10 mouse cellular contexts compared by ENCODE assay signal in the genomic region with DNA sequence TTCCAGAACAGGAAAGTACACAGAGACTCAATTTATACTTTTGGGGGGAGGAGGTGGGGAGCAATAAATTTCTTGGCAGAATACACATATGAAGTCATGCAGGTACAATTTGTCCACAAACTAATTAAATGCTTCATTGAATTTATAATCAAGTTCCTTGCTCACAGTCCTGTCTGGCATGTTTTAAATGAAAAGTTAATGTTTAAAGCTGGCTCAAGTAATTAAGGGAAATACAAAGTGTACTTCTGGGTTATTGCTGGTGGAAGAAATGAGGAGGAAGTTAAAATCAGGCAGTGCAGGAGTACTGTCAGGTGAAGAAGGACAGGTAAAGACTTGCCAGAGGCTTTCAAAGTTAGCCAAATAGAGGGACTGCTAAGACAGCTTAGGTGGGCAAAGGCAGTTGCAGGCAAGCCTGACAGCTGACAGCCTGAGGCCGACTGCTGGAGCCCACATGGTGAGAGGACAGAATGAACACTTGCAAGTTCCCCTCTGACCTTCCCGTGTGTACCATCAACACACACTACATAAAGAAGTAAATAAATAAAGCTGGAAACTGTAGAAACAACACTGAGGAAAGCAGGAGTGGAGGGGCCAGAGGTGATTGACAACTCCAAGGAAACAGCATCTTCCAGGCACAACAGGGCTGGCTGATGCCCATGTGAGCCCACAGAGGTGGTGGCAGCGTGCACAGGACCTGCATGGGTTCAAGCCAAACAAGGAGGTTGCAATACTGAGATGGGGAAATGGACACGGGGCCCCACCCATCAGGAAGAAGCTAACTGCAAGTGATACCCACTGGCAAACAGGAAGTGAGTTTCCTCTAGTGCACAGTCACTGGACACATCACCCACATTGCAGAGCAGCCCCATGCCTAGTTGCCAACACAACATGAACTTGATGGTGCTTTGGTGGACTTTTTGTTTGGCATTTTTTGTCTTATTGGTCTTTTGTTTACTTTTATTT. TPM values are rescaled to one million over a fixed set of nuclear protein-coding genes. Genes with fewer than 3 reads are reported as not detected.
DNase-seq lines count a peak whose midpoint lies in the region; ATAC-seq and TF ChIP-seq lines count a peak whose summit lies in the region.
"Had no signal": no experiment of that assay in that cellular context is flagged by ENCODE, and none has a peak within 500 bp of the region (broad histone marks: within the 10 kb centered on the region; RNA-seq: fewer than 3 reads in every experiment).

No protein-coding gene starts in this region.

- H3K4me1 ChIP-seq in intestine, embryonic 16.5 days (ENCODE audit: control insufficient read depth, insufficient read depth, low read length) = peaks cover 20% of the 10 kb centered on the region; the same call in 1 of the 2 replicates
- peaks cover 11% of the 10 kb centered on the region for H3K4me1 ChIP-seq in liver, postnatal 0 days (ENCODE audit: insufficient read depth)

- H3K9ac ChIP-seq in intestine, embryonic 16.5 days (ENCODE audit: low read depth, low read length) = no peak overlapping the region
- no peak overlapping the region for H3K9ac ChIP-seq in liver, postnatal 0 days (replicated peaks)
- H3K9ac ChIP-seq: neural tube, embryonic 13.5 days had no signal

- 38% methylated on average over 4 of the region's 4 CpGs for WGBS in intestine, embryonic 16.5 days
- WGBS in liver, postnatal 0 days (ENCODE audit: insufficient replicate concordance) = 21% methylated on average over 4 of the region's 4 CpGs

- peak; percentile 30; the same call in 1 of the 2 replicates for ATAC-seq in intestine, embryonic 16.5 days
- ATAC-seq in liver, postnatal 0 days = peak; percentile 21; the same call in 1 of the 2 replicates

- TF ChIP-seq CTCF in liver, postnatal 0 days (IDR thresholded peaks at IDR 0.05; ENCODE audit: low read depth) = no peak
- no peak for TF ChIP-seq CTCF in left cerebral cortex, adult 2 months (IDR thresholded peaks at IDR 0.05)
- TF ChIP-seq CTCF in gastrocnemius, adult 2 months (IDR thresholded peaks at IDR 0.05) = no peak

- no peak overlapping the region for H3K4me2 ChIP-seq in intestine, embryonic 16.5 days (ENCODE audit: low read depth, low read length)
- no peak overlapping the region for H3K4me2 ChIP-seq in liver, postnatal 0 days (ENCODE audit: low read depth, low read length)
- H3K4me2 ChIP-seq: neural tube, embryonic 13.5 days had no signal

- H3K9me3 ChIP-seq in intestine, embryonic 16.5 days (ENCODE audit: control insufficient read depth, low read length) = no peaks in the 10 kb centered on the region
- H3K9me3 ChIP-seq in liver, postnatal 0 days (ENCODE audit: low read length) = no peaks in the 10 kb centered on the region
- H3K9me3 ChIP-seq: neural tube, embryonic 13.5 days had no signal

- peak overlapping the region; percentile 75 for H3K27ac ChIP-seq in intestine, embryonic 16.5 days (ENCODE audit: low read length)
- H3K27ac ChIP-seq in liver, postnatal 0 days (ENCODE audit: low read depth) = peak overlapping the region; percentile 61; the same call in 1 of the 2 replicates
- H3K27ac ChIP-seq in left cerebral cortex, adult 2 months = no peak overlapping the region
- no peak overlapping the region for H3K27ac ChIP-seq in gastrocnemius, adult 2 months
- H3K27ac ChIP-seq: neural tube, embryonic 13.5 days had no signal

- no peak overlapping the region for H3K4me3 ChIP-seq in intestine, embryonic 16.5 days (ENCODE audit: low read length)
- H3K4me3 ChIP-seq in liver, postnatal 0 days (ENCODE audit: low read depth, low read length) = no peak overlapping the region
- no peak overlapping the region for H3K4me3 ChIP-seq in left cerebral cortex, adult 2 months
- H3K4me3 ChIP-seq in gastrocnemius, adult 2 months = no peak overlapping the region
- H3K4me3 ChIP-seq: neural tube, embryonic 13.5 days had no signal

- H3K27me3 ChIP-seq in intestine, embryonic 16.5 days (replicated peaks; ENCODE audit: control insufficient read depth, insufficient read depth, low read length) = no peaks in the 10 kb centered on the region
- no peaks in the 10 kb centered on the region for H3K27me3 ChIP-seq in liver, postnatal 0 days (ENCODE audit: insufficient read depth, low read length)

- no peak for TF ChIP-seq EP300 in liver, postnatal 0 days (IDR thresholded peaks at IDR 0.05; ENCODE audit: low read depth)

- no peaks in the 10 kb centered on the region for H3K36me3 ChIP-seq in intestine, embryonic 16.5 days (ENCODE audit: control insufficient read depth, insufficient read depth, low read length)
- H3K36me3 ChIP-seq in liver, postnatal 0 days (replicated peaks; ENCODE audit: insufficient read depth, low read length) = no peaks in the 10 kb centered on the region
- H3K36me3 ChIP-seq: neural tube, embryonic 13.5 days had no signal

- peak; percentile 24 to 40 for DNase-seq in spleen, adult 18-20 months
- DNase-seq in spleen, adult 12 weeks (ENCODE audit: low spot score) = no peak
- DNase-seq in liver, postnatal 0 days = peak; percentile 54
- DNase-seq in spleen, postnatal 36 days (ENCODE audit: low spot score in 2 of 2) = peak; percentile 61 to 68
- DNase-seq in left cerebral cortex, adult 2 months (ENCODE audit: extremely low spot score in 1 of 2, low spot score in 2 of 2) = no peak
- DNase-seq in layer of hippocampus, adult 11-12 months (ENCODE audit: low spot score) = no peak
- DNase-seq in gastrocnemius, adult 2 months = no peak
- DNase-seq: cerebellum, adult 11-12 months had no signal

- intact Hi-C loops in left cerebral cortex, adult 2 months (cut with DNase I) = no loop called here
- intact Hi-C loops in gastrocnemius, adult 2 months (cut with DNase I) = no loop called here

RNA-seq across cellular contexts. Expression of a gene that starts 7.7 kb away (rescaled TPM):
- 0.18 and 0.37 TPM in 2 replicates for polyA plus RNA-seq in intestine, embryonic 16.5 days (2015; fragmentation: Nextera tagmentation; extraction: Ambion mirVana)
- polyA plus RNA-seq in liver, postnatal 0 days (2015; fragmentation: Nextera tagmentation; extraction: Ambion mirVana) = 0.07 and 0.16 TPM in 2 replicates
- total RNA-seq in left cerebral cortex, adult 2 months (2021) = 1 to 10 TPM; 3.7 to 4.2 TPM
- under 1 TPM; 0.18 to 0.20 TPM for total RNA-seq in gastrocnemius, adult 2 months (2021)

RNA-seq across cellular contexts. Expression of a gene that starts 19.6 kb away (rescaled TPM):
- 5.0 and 5.8 TPM in 2 replicates for polyA plus RNA-seq in intestine, embryonic 16.5 days (2015; fragmentation: Nextera tagmentation; extraction: Ambion mirVana)
- 3.7 and 4.4 TPM in 2 replicates for polyA plus RNA-seq in liver, postnatal 0 days (2015; fragmentation: Nextera tagmentation; extraction: Ambion mirVana)
- 10 to 100 TPM; 31.6 to 35.0 TPM for total RNA-seq in left cerebral cortex, adult 2 months (2021)
- 10 to 100 TPM; 40.3 to 55.3 TPM for total RNA-seq in gastrocnemius, adult 2 months (2021)

Comparison
In these comparisons a context has a peak if more than half of its experiments do, and no peak if none do; other contexts are left out.
1. DNase-seq: peak in spleen, adult 18-20 months (2 of 2), liver, postnatal 0 days (single experiment) and spleen, postnatal 36 days (2 of 2); none in spleen, adult 12 weeks (single experiment), left cerebral cortex, adult 2 months (0 of 2), layer of hippocampus, adult 11-12 months (single experiment) and gastrocnemius, adult 2 months (single experiment).
2. H3K27ac ChIP-seq: peak in intestine, embryonic 16.5 days (single experiment) and liver, postnatal 0 days (single experiment); none in left cerebral cortex, adult 2 months (single experiment) and gastrocnemius, adult 2 months (single experiment).